Comparison of ENCODE assay signal across 11 mouse cellular contexts in genomic region chr2:155962991-155963390, GRCm38 (mm10). TPM values are rescaled to one million over a fixed set of nuclear protein-coding genes. Genes with fewer than 3 reads are reported as not detected.
A peak's percentile ranks its signal among the peaks of the same experiment; 100 is the strongest.
DNase-seq lines count a peak whose midpoint lies in the region; ATAC-seq and TF ChIP-seq lines count a peak whose summit lies in the region.
"Had no signal": no experiment of that assay in that cellular context is flagged by ENCODE, and none has a peak within 500 bp of the region (broad histone marks: within the 10 kb centered on the region; RNA-seq: fewer than 3 reads in every experiment).

No protein-coding gene starts in this region.

- H3K4me3 ChIP-seq in layer of hippocampus, adult 2 months: no peak overlapping the region
- H3K4me3 ChIP-seq in hindbrain, embryonic 16.5 days (ENCODE audit: low read length): no peak overlapping the region

- H3K4me2 ChIP-seq in hindbrain, embryonic 16.5 days (ENCODE audit: low read length): no peak overlapping the region

- H3K27ac ChIP-seq in layer of hippocampus, adult 2 months: peak overlapping the region; percentile 63; the same call in 1 of the 2 replicates
- H3K27ac ChIP-seq in hindbrain, embryonic 16.5 days (ENCODE audit: low read depth, low read length): no peak overlapping the region

- H3K9me3 ChIP-seq in hindbrain, embryonic 16.5 days (ENCODE audit: control insufficient read depth, low read length): no peaks in the 10 kb centered on the region

- peak; percentile 71 for DNase-seq in cerebellum, adult 9-10 months
- DNase-seq in cerebellum, postnatal 4 days (ENCODE audit: low spot score in 2 of 2): no peak
- peak in 1 of 2 experiments; percentile 65 for DNase-seq in layer of hippocampus, adult 2 months (ENCODE audit: low spot score in 2 of 2)
- no peak for DNase-seq in layer of hippocampus, adult 8-10 months (ENCODE audit: low spot score in 2 of 2)
- DNase-seq in A20 (ENCODE audit: low read depth, low spot score): peak; percentile 21
- no peak for DNase-seq in urinary bladder, postnatal 14 days (ENCODE audit: low spot score)
- DNase-seq in heart, adult 8-10 months (ENCODE audit: low spot score): no peak

- no peaks in the 10 kb centered on the region for H3K27me3 ChIP-seq in hindbrain, embryonic 16.5 days (replicated peaks; ENCODE audit: control insufficient read depth, insufficient read depth, low read length)

- WGBS in hindbrain, embryonic 16.5 days: 33% methylated on average over 1 of the region's 1 CpGs

- no peak overlapping the region for H3K9ac ChIP-seq in hindbrain, embryonic 16.5 days (ENCODE audit: low read depth, low read length)

- H3K36me3 ChIP-seq in hindbrain, embryonic 16.5 days (ENCODE audit: control insufficient read depth, insufficient read depth, low read length): peaks cover 17% of the 10 kb centered on the region; the same call in 1 of the 2 replicates

- H3K4me1 ChIP-seq in hindbrain, embryonic 16.5 days (ENCODE audit: control insufficient read depth, insufficient read depth, low read depth, low read length): no peaks in the 10 kb centered on the region

- TF ChIP-seq CTCF in layer of hippocampus, adult 2 months (conservative IDR thresholded peaks at IDR 0.05): peak; percentile 82

- peak; percentile 61; the same call in 1 of the 2 replicates for ATAC-seq in hindbrain, embryonic 16.5 days

RNA-seq across cellular contexts. Expression of gene Cep250, which starts 6.7 kb away (rescaled TPM):
- 10 to 100 TPM; 19.0 to 21.0 TPM for total RNA-seq in layer of hippocampus, adult 2 months (2021)
- 10 to 100 TPM; 21.9 to 24.9 (median 24.5) TPM for total RNA-seq in layer of hippocampus, adult 8-10 months (2022)
- 11.5 and 14.0 TPM in 2 replicates for polyA plus RNA-seq in hindbrain, embryonic 16.5 days (2015; fragmentation: Nextera tagmentation; extraction: Ambion mirVana)
- total RNA-seq in heart, adult 8-10 months (2022): 1 to 10 TPM; 4.1 to 8.8 (median 6.0) TPM

RNA-seq across cellular contexts. Expression of gene Gdf5, which starts 17.8 kb away (rescaled TPM):
- under 1 TPM in 1 of 2 experiments, not detected in 1; 0.15 TPM for total RNA-seq in layer of hippocampus, adult 2 months (2021)
- total RNA-seq in layer of hippocampus, adult 8-10 months (2022): under 1 TPM in 3 of 4 experiments, not detected in 1; 0.18 to 0.31 (median 0.31) TPM
- polyA plus RNA-seq in hindbrain, embryonic 16.5 days (2015; fragmentation: Nextera tagmentation; extraction: Ambion mirVana): 2.3 and 3.1 TPM in 2 replicates
- not detected for total RNA-seq in heart, adult 8-10 months (2022)

RNA-seq across cellular contexts. Expression of gene Gm15557, which starts 22.5 kb away (rescaled TPM):
- total RNA-seq in layer of hippocampus, adult 2 months (2021): not detected
- total RNA-seq in layer of hippocampus, adult 8-10 months (2022): not detected
- polyA plus RNA-seq in hindbrain, embryonic 16.5 days (2015; fragmentation: Nextera tagmentation; extraction: Ambion mirVana): not detected in 2 replicates
- total RNA-seq in heart, adult 8-10 months (2022): not detected
- total RNA-seq: layer of hippocampus, adult 18-20 months had no signal
- polyA plus RNA-seq: gonadal fat pad, adult 2 months; stomach, embryonic 16.5 days had no signal

RNA-seq across cellular contexts. Expression of gene Uqcc1, which starts 32.9 kb away (rescaled TPM):
- total RNA-seq in layer of hippocampus, adult 2 months (2021): 10 to 100 TPM; 73.6 to 81.6 TPM
- total RNA-seq in layer of hippocampus, adult 8-10 months (2022): 10 to 100 TPM; 76.5 to 83.3 (median 78.3) TPM
- polyA plus RNA-seq in hindbrain, embryonic 16.5 days (2015; fragmentation: Nextera tagmentation; extraction: Ambion mirVana): 66.3 and 74.9 TPM in 2 replicates
- 100 to 1,000 TPM; 275 to 349 (median 295) TPM for total RNA-seq in heart, adult 8-10 months (2022)

RNA-seq across cellular contexts. Expression of gene 6430550D23Rik, which starts 44.8 kb away (rescaled TPM):
- 1 to 10 TPM; 2.9 to 4.1 TPM for total RNA-seq in layer of hippocampus, adult 2 months (2021)
- total RNA-seq in layer of hippocampus, adult 8-10 months (2022): 1 to 10 TPM in 3 of 4 experiments, under 1 TPM in 1; 0.97 to 3.0 (median 2.0) TPM
- 1.4 and 2.5 TPM in 2 replicates for polyA plus RNA-seq in hindbrain, embryonic 16.5 days (2015; fragmentation: Nextera tagmentation; extraction: Ambion mirVana)
- 1 to 10 TPM in 1 of 4 experiments, under 1 TPM in 3; 0.14 to 2.0 (median 0.53) TPM for total RNA-seq in heart, adult 8-10 months (2022)

Comparison
In these comparisons a context has a peak if more than half of its experiments do, and no peak if none do; other contexts are left out.
1. DNase-seq: peak in cerebellum, adult 9-10 months (single experiment) and A20 (single experiment); none in cerebellum, postnatal 4 days (0 of 2), layer of hippocampus, adult 8-10 months (0 of 2), urinary bladder, postnatal 14 days (single experiment) and heart, adult 8-10 months (single experiment).